Mouse (Mus musculus): Measurements from ENCODE around the gene 1700003E16Rik. TPM values are rescaled to one million over a fixed set of nuclear protein-coding genes. Genes with fewer than 3 reads are reported as not detected.
A peak's percentile ranks its signal among the peaks of the same experiment; 100 is the strongest.

Gene 1700003E16Rik
- polyA plus RNA-seq, 2 experiments from 2014 or later, result not detected

GRCm38 (mm10) chr6:83161442-83161841 lies 5.2 kb downstream of the 1700003E16Rik start:
- ATAC-seq, result no peak

GRCm38 (mm10) chr6:83161921-83162641 lies 5.9 kb downstream of the 1700003E16Rik start:
- ATAC-seq, result no peak

GRCm38 (mm10) chr6:83162701-83163100 lies 6.5 kb downstream of the 1700003E16Rik start:
- no peak for ATAC-seq

- ATAC-seq, result peak; percentile 65
These were observed 8.9 kb downstream of the 1700003E16Rik start for GRCm38 (mm10) chr6:83165026-83165606.

GRCm38 (mm10) chr6:83165607-83166242 lies 9.5 kb downstream of the 1700003E16Rik start, which contains the start of gene Dctn1:
Gene Dctn1, plus strand, starts transcription at chr6:83165920.
- peak; percentile 83 for ATAC-seq

- ATAC-seq, result peak; percentile 38
These were observed 10.0 kb downstream of the 1700003E16Rik start for GRCm38 (mm10) chr6:83166243-83166630.

GRCm38 (mm10) chr6:83169872-83170271 lies 13.7 kb downstream of the 1700003E16Rik start:
- no peak for ATAC-seq

- ATAC-seq, result no peak
These were observed 14.9 kb downstream of the 1700003E16Rik start for GRCm38 (mm10) chr6:83171063-83171462.

- no peak for ATAC-seq
These were observed 16.2 kb downstream of the 1700003E16Rik start for GRCm38 (mm10) chr6:83172240-83172920.

GRCm38 (mm10) chr6:83175996-83176395 lies 19.8 kb downstream of the 1700003E16Rik start:
- ATAC-seq, result no peak

- no peak for ATAC-seq
These were observed 23.4 kb downstream of the 1700003E16Rik start for GRCm38 (mm10) chr6:83179390-83180117.

GRCm38 (mm10) chr6:83180605-83181004 lies 24.4 kb downstream of the 1700003E16Rik start:
- ATAC-seq, result no peak

GRCm38 (mm10) chr6:83184858-83185435 lies 28.7 kb downstream of the 1700003E16Rik start:
- ATAC-seq, result no peak

- peak; percentile 70 for ATAC-seq
These were observed 30.0 kb downstream of the 1700003E16Rik start for GRCm38 (mm10) chr6:83185895-83186861.

GRCm38 (mm10) chr6:83186946-83187345 lies 30.7 kb downstream of the 1700003E16Rik start:
- no peak for ATAC-seq

GRCm38 (mm10) chr6:83193571-83193970 lies 37.4 kb downstream of the 1700003E16Rik start:
- no peak for ATAC-seq

GRCm38 (mm10) chr6:83197345-83198004 lies 41.3 kb downstream of the 1700003E16Rik start:
- no peak for ATAC-seq

- ATAC-seq, result no peak
These were observed 47.1 kb downstream of the 1700003E16Rik start for GRCm38 (mm10) chr6:83203320-83203719.

- no peak for ATAC-seq
These were observed 49.6 kb downstream of the 1700003E16Rik start for GRCm38 (mm10) chr6:83205851-83206250.

GRCm38 (mm10) chr6:83206321-83206720 lies 50.1 kb downstream of the 1700003E16Rik start:
- no peak for ATAC-seq
